Mouse (Mus musculus) urinary bladder, postnatal 36 days (tissue): ENCODE results near the gene Ldlrad3.

Experiments
- DNase-seq, 2 experiments: peaks; one replicate each; pipeline ENCODE4 v3.0.0; 2022; ENCODE audit warnings: low spot score in 2 of 2, mixed read lengths in 1 of 2

The Ldlrad3 gene

GRCm38 (mm10) chr2:102185951-102186561, at the start of gene Ldlrad3:
TSS of gene Ldlrad3 (minus strand) at chr2:102186385.
- DNase-seq = peak; percentile 90 to 94

GRCm38 (mm10) chr2:102231470-102231869, 45.3 kb upstream of the Ldlrad3 start:
- DNase-seq = no peak

GRCm38 (mm10) chr2:102229126-102229525, 42.9 kb upstream of the Ldlrad3 start:
- no peak for DNase-seq

- no peak for DNase-seq
Measured at GRCm38 (mm10) chr2:102228331-102228730, 42.1 kb upstream of the Ldlrad3 start.

GRCm38 (mm10) chr2:102227839-102228238, 41.7 kb upstream of the Ldlrad3 start:
- no peak for DNase-seq

- DNase-seq = no peak
Measured at GRCm38 (mm10) chr2:102226274-102226673, 40.1 kb upstream of the Ldlrad3 start.

- DNase-seq = no peak
Measured at GRCm38 (mm10) chr2:102223355-102224128, 37.4 kb upstream of the Ldlrad3 start.

- no peak for DNase-seq
Measured at GRCm38 (mm10) chr2:102222749-102223148, 36.6 kb upstream of the Ldlrad3 start.

GRCm38 (mm10) chr2:102216817-102217216, 30.6 kb upstream of the Ldlrad3 start:
- no peak for DNase-seq

- DNase-seq = no peak
Measured at GRCm38 (mm10) chr2:102212096-102212495, 25.9 kb upstream of the Ldlrad3 start.

- no peak for DNase-seq
Measured at GRCm38 (mm10) chr2:102205672-102206399, 19.7 kb upstream of the Ldlrad3 start.

GRCm38 (mm10) chr2:102203478-102203877, 17.3 kb upstream of the Ldlrad3 start:
- DNase-seq = no peak

GRCm38 (mm10) chr2:102202211-102202770, 16.1 kb upstream of the Ldlrad3 start:
- no peak for DNase-seq

GRCm38 (mm10) chr2:102201198-102201948, 15.2 kb upstream of the Ldlrad3 start:
- DNase-seq = peak in 1 of 2 experiments; percentile 77

- DNase-seq = no peak
Measured at GRCm38 (mm10) chr2:102197332-102197731, 11.1 kb upstream of the Ldlrad3 start.

- DNase-seq = peak in 1 of 2 experiments; percentile 24
Measured at GRCm38 (mm10) chr2:102196709-102197108, 10.5 kb upstream of the Ldlrad3 start.

- no peak for DNase-seq
Measured at GRCm38 (mm10) chr2:102195494-102195893, 9.3 kb upstream of the Ldlrad3 start.

GRCm38 (mm10) chr2:102194247-102194646, 8.1 kb upstream of the Ldlrad3 start:
- DNase-seq = no peak

- DNase-seq = peak in 1 of 2 experiments; percentile 21
Measured at GRCm38 (mm10) chr2:102192943-102193820, 7.0 kb upstream of the Ldlrad3 start.

GRCm38 (mm10) chr2:102191736-102192135, 5.6 kb upstream of the Ldlrad3 start:
- DNase-seq = no peak
